Comparison of ENCODE assay signal across 8 mouse cellular contexts in genomic region chr9:108560227-108560841, GRCm38 (mm10). TPM values are rescaled to one million over a fixed set of nuclear protein-coding genes. Genes with fewer than 3 reads are reported as not detected.
DNase-seq lines count a peak whose midpoint lies in the region; ATAC-seq and TF ChIP-seq lines count a peak whose summit lies in the region.

TSS of gene Impdh2 (plus strand) at chr9:108560286.

- 0 out of 2 replicates have a peak, but pooled peaks have one; percentile 69 for TF ChIP-seq POLR2A in bone marrow macrophage, adult 2 months (IDR thresholded peaks at IDR 0.05; ENCODE audit: borderline replicate concordance, low read depth, low read length)
- TF ChIP-seq POLR2A in embryonic fibroblast, embryonic 13.5 days (IDR thresholded peaks at IDR 0.05; ENCODE audit: low read depth, low read length), result peak; percentile 89

- ATAC-seq in kidney, embryonic 14.5 days (ENCODE audit: low FRiP score, low TSS enrichment), result peak; percentile 98
- peak; percentile 98 for ATAC-seq in limb, embryonic 15.5 days (ENCODE audit: insufficient number of reproducible peaks, low FRiP score, low TSS enrichment, low read depth)

- H3K36me3 ChIP-seq in kidney, embryonic 14.5 days (ENCODE audit: control insufficient read depth, insufficient read depth, low read length), result peaks cover 76% of the 10 kb centered on the region
- peaks cover 74% of the 10 kb centered on the region for H3K36me3 ChIP-seq in limb, embryonic 15.5 days

- H3K27ac ChIP-seq in bone marrow macrophage, adult 2 months (ENCODE audit: insufficient read depth, low read depth, low read length), result peak within 1 kb of the TSS; percentile 39; the same call in 1 of the 2 replicates
- H3K27ac ChIP-seq in embryonic fibroblast, embryonic 13.5 days (ENCODE audit: insufficient read depth, low read length), result peak within 1 kb of the TSS; percentile 6; the same call in 1 of the 2 replicates
- peak within 1 kb of the TSS; percentile 67 for H3K27ac ChIP-seq in kidney, embryonic 14.5 days (ENCODE audit: low read depth, low read length)
- H3K27ac ChIP-seq in limb, embryonic 15.5 days, result peak within 1 kb of the TSS; percentile 83

- TF ChIP-seq CTCF in bone marrow macrophage, adult 2 months (IDR thresholded peaks at IDR 0.05; ENCODE audit: low read depth, low read length), result no peak
- no peak for TF ChIP-seq CTCF in embryonic fibroblast, embryonic 13.5 days (IDR thresholded peaks at IDR 0.05; ENCODE audit: borderline replicate concordance, insufficient read depth, low read length)

- no peaks in the 10 kb centered on the region for H3K27me3 ChIP-seq in kidney, embryonic 14.5 days (ENCODE audit: control insufficient read depth, insufficient read depth, low read length)
- no peaks in the 10 kb centered on the region for H3K27me3 ChIP-seq in limb, embryonic 15.5 days

- under 1% methylated on average over 47 of the region's 53 CpGs for WGBS in kidney, embryonic 14.5 days
- under 1% methylated on average over 53 of the region's 53 CpGs for WGBS in limb, embryonic 15.5 days

- H3K9me3 ChIP-seq in kidney, embryonic 14.5 days (ENCODE audit: control insufficient read depth, low read length), result no peaks in the 10 kb centered on the region
- H3K9me3 ChIP-seq in limb, embryonic 15.5 days, result no peaks in the 10 kb centered on the region

- H3K4me3 ChIP-seq in bone marrow macrophage, adult 2 months (ENCODE audit: insufficient read depth, low read length), result peak within 1 kb of the TSS; percentile 74
- H3K4me3 ChIP-seq in embryonic fibroblast, embryonic 13.5 days (ENCODE audit: insufficient read depth, low read length), result peak within 1 kb of the TSS; percentile 87
- peak within 1 kb of the TSS; percentile 67 for H3K4me3 ChIP-seq in kidney, embryonic 14.5 days (ENCODE audit: low read length)
- peak within 1 kb of the TSS; percentile 47 for H3K4me3 ChIP-seq in limb, embryonic 15.5 days

- peak; percentile 99 for DNase-seq in A20 (ENCODE audit: low read depth, low spot score)
- DNase-seq in heart, adult 9 months (ENCODE audit: low spot score in 2 of 2), result peak; percentile 97
- DNase-seq in monocyte, adult 2 months (ENCODE audit: low read depth in 1 of 2, low spot score in 2 of 2), result peak; percentile 80 to 91
- peak; percentile 94 to 96 for DNase-seq in spleen, postnatal 36 days (ENCODE audit: low spot score in 2 of 2)

- peak within 1 kb of the TSS; percentile 76 for H3K9ac ChIP-seq in kidney, embryonic 14.5 days (ENCODE audit: low read depth, low read length)
- peak within 1 kb of the TSS; percentile 65 for H3K9ac ChIP-seq in limb, embryonic 15.5 days

- H3K4me2 ChIP-seq in kidney, embryonic 14.5 days (replicated peaks; ENCODE audit: low read depth, low read length), result peak within 1 kb of the TSS; percentile 84
- H3K4me2 ChIP-seq in limb, embryonic 15.5 days, result peak within 1 kb of the TSS; percentile 61

- peaks cover 24% of the 10 kb centered on the region for H3K4me1 ChIP-seq in bone marrow macrophage, adult 2 months (ENCODE audit: control insufficient read depth, insufficient read depth, low read length)
- H3K4me1 ChIP-seq in embryonic fibroblast, embryonic 13.5 days (ENCODE audit: control insufficient read depth, insufficient read depth, low read length), result 0 out of 2 replicates have a peak, but pooled peaks cover 4% of the 10 kb centered on the region
- H3K4me1 ChIP-seq in kidney, embryonic 14.5 days (ENCODE audit: control insufficient read depth, insufficient read depth, low read length), result peaks cover 7% of the 10 kb centered on the region; the same call in 1 of the 2 replicates
- H3K4me1 ChIP-seq in limb, embryonic 15.5 days, result peaks cover 10% of the 10 kb centered on the region

RNA-seq across cellular contexts. Expression of gene Impdh2, which starts in this region (rescaled TPM):
- 44.2 and 59.9 TPM in 2 replicates for polyA plus RNA-seq in bone marrow macrophage, adult 2 months (2012; ENCODE audit: insufficient read depth, insufficient read length, missing spikeins)
- 176 and 180 TPM in 2 replicates for polyA plus RNA-seq in embryonic fibroblast, embryonic 13.5 days (2011; ENCODE audit: insufficient read length, low read depth, missing spikeins)
- polyA plus RNA-seq in kidney, embryonic 14.5 days (2014; fragmentation: Nextera tagmentation; extraction: Ambion mirVana), result 185 and 229 TPM in 2 replicates
- polyA plus RNA-seq in limb, embryonic 15.5 days (2015; fragmentation: Nextera tagmentation; extraction: Ambion mirVana), result 151 and 157 TPM in 2 replicates

Comparison
In these comparisons a context has a peak if more than half of its experiments do, and no peak if none do; other contexts are left out.
1. Peak in every context shown above with its lines: DNase-seq, ATAC-seq, H3K4me3 ChIP-seq and H3K27ac ChIP-seq.
2. H3K27ac ChIP-seq: peak in every context shown above with its lines; median percentile 83 in limb, embryonic 15.5 days; 67 in kidney, embryonic 14.5 days; 39 in bone marrow macrophage, adult 2 months; 6 in embryonic fibroblast, embryonic 13.5 days.